Mouse (Mus musculus): ENCODE measurements around the gene Lsm14b.

- TF ChIP-seq EP300 (IDR thresholded peaks at IDR 0.05; ENCODE audit: insufficient read depth, low read depth, low read length) (no peak), CTCF (IDR thresholded peaks at IDR 0.05; ENCODE audit: low read depth, low read length) (no peak), POLR2A (IDR thresholded peaks at IDR 0.05; ENCODE audit: insufficient read depth, low read length) (no peak)
Measured at GRCm38 (mm10) chr2:180013686-180014085, 11.1 kb upstream of the Lsm14b start.

All from ES-Bruce4 (cell line).